Mouse (Mus musculus) naive thymus-derived CD4-positive, alpha-beta T cell, adult 2 months (primary cell): Measurements from ENCODE around the gene Esrrg.

ENCODE experiments used
- DNase-seq: peaks from one replicate; pipeline ENCODE4 v3.0.0-alpha.2; 2011; ENCODE audit warnings: low read depth

Esrrg gene

DNA sequence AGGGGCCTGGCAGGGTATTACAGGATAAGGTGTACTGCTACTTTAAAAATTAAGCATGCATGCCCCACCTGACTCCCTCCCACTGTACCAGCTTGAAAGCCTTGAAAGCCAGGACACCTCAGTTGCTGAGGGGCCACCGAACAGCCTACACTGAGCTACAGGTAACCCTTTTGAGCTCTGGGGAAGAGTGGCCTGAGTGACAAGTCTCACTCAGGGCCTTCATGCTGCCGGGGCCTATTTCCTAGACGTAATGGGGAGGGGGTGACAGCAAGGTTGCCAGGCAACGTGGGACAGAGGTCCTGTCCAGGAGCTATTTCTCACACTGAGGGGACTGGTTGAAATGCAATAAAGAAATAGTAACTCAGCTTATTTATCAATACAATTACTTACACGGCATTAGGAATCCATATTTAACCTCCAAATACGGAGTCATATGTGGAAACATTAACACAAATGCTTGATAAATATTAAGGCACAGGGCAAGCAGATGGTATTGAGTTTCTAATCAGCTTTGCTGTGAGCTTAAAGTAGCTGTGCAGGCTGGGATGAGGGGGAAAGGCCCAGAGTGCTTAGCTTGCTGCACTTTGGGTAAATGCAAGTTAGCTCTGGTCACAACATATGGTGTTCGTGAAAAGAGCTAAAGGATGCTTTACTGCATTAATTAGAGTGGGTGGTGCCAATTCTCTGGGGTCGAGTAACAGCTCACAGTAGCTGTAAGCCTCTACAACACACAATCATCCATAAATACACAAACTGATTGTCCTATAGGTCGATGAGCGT lies 653.5 kb downstream of the Esrrg start, which contains the start of gene Ush2a:
Ush2a (plus strand) TSS at position 121 of the 780 bp plus-strand sequence.
- DNase-seq = no peak
